Mouse (Mus musculus) lung, adult 10 weeks (tissue): ENCODE measurements around the gene Nxph4. TPM values are rescaled to one million over a fixed set of nuclear protein-coding genes. Genes with fewer than 3 reads are reported as not detected.

Experiments used
- polyA plus RNA-seq: library from polyadenylated mRNA; stranded (reverse); fragments of 350-450 nt; fragmentation: Illumina TruSeq; extraction: RNeasy Lipid Tissue Mini Kit (QIAGEN cat#74804); gene quantifications from one replicate; pipeline ENCODE4 v1.2.3, GENCODE M21; 2014; ENCODE audit warnings: low read depth, low replicate concordance; ENCODE audit not compliant: insufficient read depth

Gene Nxph4
- polyA plus RNA-seq: 0.18 TPM

DNA sequence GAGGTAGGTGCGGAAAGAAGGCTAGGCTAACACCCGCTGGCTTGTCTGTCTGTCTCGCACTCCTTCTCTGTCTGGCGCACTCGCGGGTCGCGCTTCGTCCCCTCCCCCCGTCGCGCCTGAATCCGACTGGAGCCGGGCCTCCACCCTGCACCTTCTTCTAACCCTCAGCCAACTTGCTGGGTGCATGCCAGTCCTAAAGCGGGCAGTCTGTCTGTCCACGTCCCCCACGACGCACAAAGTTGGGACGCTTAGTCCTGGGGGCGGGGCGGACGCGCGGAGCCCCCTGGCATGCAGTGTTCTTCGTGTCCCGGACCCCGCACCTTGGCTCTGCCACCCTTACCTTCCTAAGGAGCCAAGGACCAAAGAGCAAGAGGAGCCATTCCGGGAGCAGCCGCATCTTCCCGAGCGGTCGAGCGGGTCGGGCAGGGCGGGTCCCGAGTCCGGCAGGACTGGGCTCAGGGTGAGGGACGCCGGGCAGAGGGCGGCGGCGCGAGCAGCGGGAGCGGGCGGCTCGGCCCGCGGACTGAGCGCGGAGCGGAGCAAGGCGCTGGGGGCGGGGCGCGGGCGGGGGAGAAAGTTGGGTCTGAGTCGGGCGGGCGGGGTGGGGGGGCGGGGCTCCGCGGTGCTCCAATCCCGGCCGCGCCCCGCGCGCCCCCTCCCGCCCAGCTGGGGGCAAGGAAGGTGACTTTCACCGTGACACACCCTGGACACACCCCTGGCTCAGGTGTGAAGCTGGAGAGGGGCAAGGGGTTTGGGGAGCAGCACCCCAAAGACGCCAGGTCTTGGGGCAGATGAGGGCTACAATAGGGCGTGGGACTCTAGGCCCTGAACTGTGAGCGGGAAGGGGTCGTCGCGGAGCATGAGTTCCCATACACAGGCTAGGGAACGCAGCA lies at the start of gene Nxph4:
Gene Nxph4, minus strand, starts transcription at position 524 of the 893 bp plus-strand sequence.

DNA sequence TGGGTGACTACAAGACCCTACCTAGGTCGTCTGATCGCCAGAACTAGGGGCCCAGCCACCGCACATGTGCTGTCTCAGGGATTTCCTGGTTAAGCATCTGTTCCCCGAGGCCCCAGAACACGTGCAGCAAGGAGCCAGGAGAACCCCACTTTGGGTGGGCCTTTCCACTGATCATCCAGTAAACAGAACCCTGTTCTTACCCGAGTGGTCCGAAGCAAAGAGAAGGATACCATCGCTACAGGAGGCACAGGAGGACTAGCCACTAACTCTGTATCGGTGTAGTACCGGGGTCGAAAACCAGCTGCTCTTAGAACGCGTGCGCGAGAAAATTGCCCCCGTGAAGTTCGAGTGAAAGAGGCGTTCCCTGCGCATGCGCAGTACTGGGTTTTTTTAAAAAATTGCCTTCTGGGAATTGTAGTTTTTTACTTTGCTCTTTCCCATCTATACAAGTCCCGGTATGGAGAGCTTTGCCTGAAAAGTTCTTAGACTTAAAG lies 12.2 kb downstream of the Nxph4 start, which contains the start of gene Shmt2:
Gene Shmt2, minus strand, starts transcription at position 357 of the 494 bp plus-strand sequence.

DNA sequence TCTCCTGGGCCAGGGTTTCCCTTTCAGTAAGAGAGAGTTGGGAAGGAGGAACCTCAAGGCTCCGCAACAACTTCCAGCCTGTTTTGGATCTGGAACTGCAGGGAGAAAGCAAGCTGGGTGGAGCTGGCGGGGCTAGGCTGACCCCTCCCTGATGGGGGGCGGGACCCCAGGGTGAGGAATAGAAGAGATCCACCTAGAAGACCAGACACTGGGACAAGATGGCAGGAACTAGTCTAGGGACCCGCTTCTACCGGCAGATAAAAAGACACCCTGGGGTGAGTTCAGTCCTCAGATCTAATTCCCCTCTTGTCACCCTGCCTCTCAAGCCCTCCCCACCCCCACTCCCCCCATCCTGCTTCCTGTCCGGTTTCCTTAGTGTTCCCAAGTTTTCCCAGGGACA lies 19.6 kb downstream of the Nxph4 start, which contains the start of gene Ndufa4l2:
Gene Ndufa4l2, plus strand, starts transcription at position 204 of the 400 bp plus-strand sequence.

GRCm38 (mm10) chr10:127500894-127501893 lies 33.2 kb downstream of the Nxph4 start, which contains the start of gene Stac3:
TSS of gene Stac3 (plus strand) at chr10:127501686.

Other genes with a start within 250 kb of the Nxph4 start
- 13.4 TPM for gene Mbd6, start 245.5 kb downstream of the Nxph4 start, polyA plus RNA-seq
- 39.4 TPM for gene Mars, start 222.8 kb downstream of the Nxph4 start, polyA plus RNA-seq
- gene Arhgap9, start 212.6 kb downstream of the Nxph4 start, polyA plus RNA-seq: 17.6 TPM
- gene Gli1, start 192.6 kb downstream of the Nxph4 start, polyA plus RNA-seq: 1.4 TPM
- gene Inhbe, start 180.1 kb downstream of the Nxph4 start, polyA plus RNA-seq: not detected
- not detected for gene Inhbc, start 164.1 kb downstream of the Nxph4 start, polyA plus RNA-seq
- gene R3hdm2, start 154.2 kb downstream of the Nxph4 start, polyA plus RNA-seq: 36.0 TPM
- gene Stac3, start 32.9 kb downstream of the Nxph4 start, polyA plus RNA-seq: 0.55 TPM
- 63.4 TPM for gene Ndufa4l2, start 19.6 kb downstream of the Nxph4 start, polyA plus RNA-seq
- 14.9 TPM for gene Shmt2, start 12.1 kb downstream of the Nxph4 start, polyA plus RNA-seq
- gene Lrp1, start 86.6 kb upstream of the Nxph4 start, polyA plus RNA-seq: 96.5 TPM
- gene Stat6, start 108.4 kb upstream of the Nxph4 start, polyA plus RNA-seq: 41.9 TPM
- 5.7 TPM for gene Nemp1, start 132.3 kb upstream of the Nxph4 start, polyA plus RNA-seq
- gene Nab2, start 134.0 kb upstream of the Nxph4 start, polyA plus RNA-seq: 16.0 TPM
- 0.15 TPM for gene Myo1a, start 170.6 kb upstream of the Nxph4 start, polyA plus RNA-seq
- not detected for gene Tac2, start 189.9 kb upstream of the Nxph4 start, polyA plus RNA-seq
- gene Zbtb39, start 205.0 kb upstream of the Nxph4 start, polyA plus RNA-seq: 3.3 TPM
- gene Gpr182, start 217.2 kb upstream of the Nxph4 start, polyA plus RNA-seq: 12.8 TPM
- not detected for gene Rdh1, start 225.2 kb upstream of the Nxph4 start, polyA plus RNA-seq
- not detected for gene Rdh16f1, start 225.2 kb upstream of the Nxph4 start, polyA plus RNA-seq
- gene Rdh9, start 241.8 kb upstream of the Nxph4 start, polyA plus RNA-seq: 0.19 TPM